Mouse (Mus musculus) olfactory bulb, adult 2 months (tissue): ENCODE data around the gene Fxyd4.

Source experiments
- CTCF ChIP-seq: fragments of 200-500 bp; IDR thresholded peaks from 2 replicates; pipeline ENCODE4 v1.5.1; 2012; ENCODE audit warnings: low read depth, mild to moderate bottlenecking, low read length, moderate library complexity; ENCODE audit not compliant: insufficient read depth
- POLR2A ChIP-seq: fragments of 200-500 bp; IDR thresholded peaks from 2 replicates; pipeline ENCODE4 v1.6.1; 2012; ENCODE audit warnings: mild to moderate bottlenecking, low read depth, low read length, moderate library complexity; ENCODE audit not compliant: insufficient read depth

- no peak for TF ChIP-seq CTCF
- no peak for TF ChIP-seq POLR2A
Observed at GRCm38 (mm10) chr6:117938951-117939350, 1.5 kb upstream of the Fxyd4 start.
